Mouse (Mus musculus) liver, embryonic 16.5 days (tissue): ENCODE data around the gene Traf2. TPM values are rescaled to one million over a fixed set of nuclear protein-coding genes. Genes with fewer than 3 reads are reported as not detected.
A peak's percentile ranks its signal among the peaks of the same experiment; 100 is the strongest.

Experiments used
- ATAC-seq: fragments of 200-750 bp; cut with Nextera tagmentation; 2 replicates; pipeline ENCODE4 v1.8.0; 2017; ENCODE audit warnings: low read depth, mild to moderate bottlenecking, moderate number of reproducible peaks, moderate library complexity
- H3K27ac ChIP-seq: fragments of 300-500 bp; sonication (generic); 2 replicates; pipeline ENCODE4 v1.5.1; 2014; ENCODE audit warnings: mild to moderate bottlenecking, low read length
- H3K27me3 ChIP-seq: fragments of 300-500 bp; sonication (generic); 2 replicates; pipeline ENCODE4 v1.6.1; 2014; ENCODE audit warnings: low read depth, low read length, mixed read lengths; ENCODE audit not compliant: control insufficient read depth, insufficient read depth
- H3K36me3 ChIP-seq: fragments of 300-500 bp; sonication (generic); 2 replicates; pipeline ENCODE4 v1.6.1; 2014; ENCODE audit warnings: mild to moderate bottlenecking; ENCODE audit not compliant: control insufficient read depth, insufficient read depth
- H3K4me1 ChIP-seq: fragments of 300-500 bp; sonication (generic); 2 replicates; pipeline ENCODE4 v1.6.1; 2014; ENCODE audit warnings: low read depth, low read length, mixed read lengths; ENCODE audit not compliant: control insufficient read depth
- H3K4me2 ChIP-seq: fragments of 300-500 bp; sonication (generic); 2 replicates; pipeline ENCODE4 v1.6.1; 2014; ENCODE audit warnings: low read depth, low read length, mixed read lengths
- H3K4me3 ChIP-seq: fragments of 300-500 bp; sonication (generic); 2 replicates; pipeline ENCODE4 v1.5.1; 2014; ENCODE audit warnings: low read depth, mild to moderate bottlenecking, low read length
- H3K9ac ChIP-seq: fragments of 300-500 bp; sonication (generic); 2 replicates; pipeline ENCODE4 v1.6.1; 2014; ENCODE audit warnings: low read depth, low read length
- H3K9me3 ChIP-seq: fragments of 300-500 bp; sonication (generic); replicated peaks from 2 replicates; pipeline ENCODE4 v1.6.1; 2016; ENCODE audit warnings: low read length; ENCODE audit not compliant: control insufficient read depth
- WGBS: fragments of 180-500 bp; shearing (Covaris S2); extraction: QIAGEN DNeasy Blood & Tissue Kit; methylation state at CpG from one replicate; pipeline ENCODE4 v1.1.7; 2014; ENCODE audit not compliant: insufficient replicate concordance; 5-methylcytosine and 5-hydroxymethylcytosine counted together
- polyA plus RNA-seq: library from polyadenylated mRNA; unstranded; fragments of >200 nt; fragmentation: Nextera tagmentation; extraction: Ambion mirVana; gene quantifications from 2 replicates; pipeline ENCODE4 v1.2.1, GENCODE M21; 2015

The Traf2 gene
- polyA plus RNA-seq, 1 experiment from 2014 or later: 13.0 TPM

- Histone ChIP-seq H3K27me3 (no peaks in the 10 kb centered on the region), H3K9me3 (no peaks in the 10 kb centered on the region), H3K4me1 (peaks cover 4% of the 10 kb centered on the region; the same call in 1 of the 2 replicates), H3K36me3 (no peaks in the 10 kb centered on the region), H3K4me3 (no peak within 1 kb of the TSS), H3K27ac (no peak within 1 kb of the TSS), H3K4me2 (no peak within 1 kb of the TSS), H3K9ac (no peak within 1 kb of the TSS)
- WGBS: 65% methylated on average over 5 of the region's 5 CpGs
- ATAC-seq: no peak
These were observed 53.2 kb downstream of the Traf2 start, which contains the start of gene Lcn12 for GRCm38 (mm10) chr2:25493476-25493961. Gene Lcn12 (minus strand): TSS chr2:25493911.

- H3K36me3 ChIP-seq: no peaks in the 10 kb centered on the region
- no peak for ATAC-seq
- H3K27ac ChIP-seq: no peak overlapping the region
- no peaks in the 10 kb centered on the region for H3K27me3 ChIP-seq
- H3K9me3 ChIP-seq: no peaks in the 10 kb centered on the region
- no peak overlapping the region for H3K4me2 ChIP-seq
- 54% methylated on average over 5 of the region's 5 CpGs for WGBS
- H3K4me1 ChIP-seq: peaks cover under 1% of the 10 kb centered on the region; the same call in 1 of the 2 replicates
- H3K9ac ChIP-seq: no peak overlapping the region
- no peak overlapping the region for H3K4me3 ChIP-seq
These were observed 53.8 kb downstream of the Traf2 start for GRCm38 (mm10) chr2:25492988-25493387.

- no peak for ATAC-seq
- no peak overlapping the region for H3K4me3 ChIP-seq
- WGBS: 56% methylated on average over 7 of the region's 7 CpGs
- peaks cover 2% of the 10 kb centered on the region; the same call in 1 of the 2 replicates for H3K4me1 ChIP-seq
- no peaks in the 10 kb centered on the region for H3K36me3 ChIP-seq
- no peak overlapping the region for H3K9ac ChIP-seq
- H3K9me3 ChIP-seq: no peaks in the 10 kb centered on the region
- no peak overlapping the region for H3K4me2 ChIP-seq
- H3K27ac ChIP-seq: no peak overlapping the region
- H3K27me3 ChIP-seq: no peaks in the 10 kb centered on the region
These were observed 58.1 kb downstream of the Traf2 start for GRCm38 (mm10) chr2:25488671-25489068.

- WGBS: 55% methylated on average over 6 of the region's 6 CpGs
- no peaks in the 10 kb centered on the region for H3K36me3 ChIP-seq
- no peak for ATAC-seq
- no peak overlapping the region for H3K9ac ChIP-seq
- peaks cover 2% of the 10 kb centered on the region; the same call in 1 of the 2 replicates for H3K4me1 ChIP-seq
- no peak overlapping the region for H3K4me3 ChIP-seq
- H3K27me3 ChIP-seq: no peaks in the 10 kb centered on the region
- no peak overlapping the region for H3K4me2 ChIP-seq
- no peaks in the 10 kb centered on the region for H3K9me3 ChIP-seq
- no peak overlapping the region for H3K27ac ChIP-seq
These were observed 58.6 kb downstream of the Traf2 start for GRCm38 (mm10) chr2:25487965-25488670.

- H3K27ac ChIP-seq: peak overlapping the region; percentile 63
- no peak overlapping the region for H3K4me2 ChIP-seq
- no peak overlapping the region for H3K4me3 ChIP-seq
- no peaks in the 10 kb centered on the region for H3K27me3 ChIP-seq
- no peak overlapping the region for H3K9ac ChIP-seq
- peak; percentile 88 for ATAC-seq
- 52% methylated on average over 11 of the region's 11 CpGs for WGBS
- H3K4me1 ChIP-seq: peaks cover 2% of the 10 kb centered on the region; the same call in 1 of the 2 replicates
- no peaks in the 10 kb centered on the region for H3K36me3 ChIP-seq
- H3K9me3 ChIP-seq: no peaks in the 10 kb centered on the region
These were observed 61.7 kb downstream of the Traf2 start for GRCm38 (mm10) chr2:25484901-25485647.

GRCm38 (mm10) chr2:25482969-25483368, 63.8 kb downstream of the Traf2 start:
- Histone ChIP-seq H3K4me2 (no peak overlapping the region), H3K27me3 (no peaks in the 10 kb centered on the region), H3K36me3 (no peaks in the 10 kb centered on the region), H3K9me3 (no peaks in the 10 kb centered on the region), H3K4me1 (peaks cover 2% of the 10 kb centered on the region; the same call in 1 of the 2 replicates), H3K27ac (no peak overlapping the region), H3K4me3 (no peak overlapping the region), H3K9ac (no peak overlapping the region)
- 13% methylated on average over 7 of the region's 7 CpGs for WGBS
- no peak for ATAC-seq

- no peak for ATAC-seq
- 0 out of 2 replicates have a peak, but pooled peaks cover 1% of the 10 kb centered on the region for H3K4me1 ChIP-seq
These were observed 66.2 kb downstream of the Traf2 start for GRCm38 (mm10) chr2:25480541-25480940.

GRCm38 (mm10) chr2:25479551-25480311, 67.0 kb downstream of the Traf2 start:
- H3K4me1 ChIP-seq: no peaks in the 10 kb centered on the region
- no peaks in the 10 kb centered on the region for H3K36me3 ChIP-seq
- no peak overlapping the region for H3K27ac ChIP-seq
- no peak for ATAC-seq
- 52% methylated on average over 10 of the region's 10 CpGs for WGBS
- no peak overlapping the region for H3K4me2 ChIP-seq
- H3K9me3 ChIP-seq: no peaks in the 10 kb centered on the region
- H3K9ac ChIP-seq: no peak overlapping the region
- H3K4me3 ChIP-seq: no peak overlapping the region
- H3K27me3 ChIP-seq: no peaks in the 10 kb centered on the region

More at GRCm38 (mm10) chr2:25480541-25480940, 66.2 kb downstream of the Traf2 start:
- no peak overlapping the region for H3K27ac ChIP-seq
- no peak overlapping the region for H3K4me2 ChIP-seq
- no peak overlapping the region for H3K9ac ChIP-seq
- H3K36me3 ChIP-seq: no peaks in the 10 kb centered on the region
- WGBS: 50% methylated on average over 1 of the region's 1 CpGs
- no peak overlapping the region for H3K4me3 ChIP-seq
- no peaks in the 10 kb centered on the region for H3K27me3 ChIP-seq
- no peaks in the 10 kb centered on the region for H3K9me3 ChIP-seq
